Mouse (Mus musculus) layer of hippocampus, adult 18-20 months (tissue): ENCODE measurements around the gene Tshz3. TPM values are rescaled to one million over a fixed set of nuclear protein-coding genes. Genes with fewer than 3 reads are reported as not detected.
A peak's percentile ranks its signal among the peaks of the same experiment; 100 is the strongest.

Experiments used
- DNase-seq, 2 experiments: peaks; one replicate each; pipeline ENCODE4 v3.0.0; 2022; ENCODE audit warnings: low spot score in 2 of 2
- long read RNA-seq: library from polyadenylated mRNA; stranded (forward); transcript quantifications from one replicate; pipeline ENCODE4 v2.0.0, GENCODE M21; 2021
- total RNA-seq, 2 experiments: library from RNA; stranded (reverse); gene quantifications; 2 replicates each; pipeline ENCODE4 v1.2.3; 2021

The Tshz3 gene
- 10 to 100 TPM; 13.0 to 16.5 TPM for total RNA-seq
- long read RNA-seq, full-length matches to known transcripts = 2 of 7 reads
- long read RNA-seq, partial matches to known transcripts = 0 of 7 reads
- long read RNA-seq, other reads (novel, unspliced or antisense) = 5 of 7 reads

GRCm38 (mm10) chr7:36697856-36698588 lies at the start of gene Tshz3:
Gene Tshz3, plus strand, starts transcription at chr7:36698118.
- DNase-seq = peak; percentile 55 to 61

- DNase-seq = no peak
These were observed 42.0 kb upstream of the Tshz3 start for GRCm38 (mm10) chr7:36655931-36656330.

GRCm38 (mm10) chr7:36656401-36656800 lies 41.5 kb upstream of the Tshz3 start:
- no peak for DNase-seq

- DNase-seq = no peak
These were observed 39.6 kb upstream of the Tshz3 start for GRCm38 (mm10) chr7:36658331-36658730.

GRCm38 (mm10) chr7:36659265-36659664 lies 38.7 kb upstream of the Tshz3 start:
- no peak for DNase-seq

- no peak for DNase-seq
These were observed 37.3 kb upstream of the Tshz3 start for GRCm38 (mm10) chr7:36660654-36661053.

GRCm38 (mm10) chr7:36663431-36663830 lies 34.5 kb upstream of the Tshz3 start:
- DNase-seq = no peak

- no peak for DNase-seq
These were observed 30.2 kb upstream of the Tshz3 start for GRCm38 (mm10) chr7:36667767-36668166.

- no peak for DNase-seq
These were observed 19.9 kb upstream of the Tshz3 start for GRCm38 (mm10) chr7:36678031-36678430.

GRCm38 (mm10) chr7:36678510-36678909 lies 19.4 kb upstream of the Tshz3 start:
- DNase-seq = no peak

GRCm38 (mm10) chr7:36679031-36679618 lies 18.8 kb upstream of the Tshz3 start:
- no peak for DNase-seq

- no peak for DNase-seq
These were observed 18.0 kb upstream of the Tshz3 start for GRCm38 (mm10) chr7:36679866-36680458.

GRCm38 (mm10) chr7:36687508-36687907 lies 10.4 kb upstream of the Tshz3 start:
- no peak for DNase-seq

- DNase-seq = no peak
These were observed 8.7 kb upstream of the Tshz3 start for GRCm38 (mm10) chr7:36689049-36689793.

- peak in 1 of 2 experiments; percentile 34 for DNase-seq
These were observed 7.4 kb upstream of the Tshz3 start for GRCm38 (mm10) chr7:36690551-36690950.

- no peak for DNase-seq
These were observed 6.3 kb upstream of the Tshz3 start for GRCm38 (mm10) chr7:36691617-36692016.

GRCm38 (mm10) chr7:36692381-36692780 lies 5.5 kb upstream of the Tshz3 start:
- no peak for DNase-seq

- no peak for DNase-seq
These were observed 4.8 kb upstream of the Tshz3 start for GRCm38 (mm10) chr7:36693081-36693480.

- DNase-seq = no peak
These were observed 3.2 kb upstream of the Tshz3 start for GRCm38 (mm10) chr7:36694642-36695191.

GRCm38 (mm10) chr7:36695276-36695675 lies 2.6 kb upstream of the Tshz3 start:
- DNase-seq = no peak

GRCm38 (mm10) chr7:36695791-36696241 lies 2.1 kb upstream of the Tshz3 start:
- DNase-seq = peak in 1 of 2 experiments; percentile 41
